In genomic region chr5:24986204-24986940, GRCm38 (mm10) we compare ENCODE assay signal across 10 mouse cellular contexts.
A peak's percentile ranks its signal among the peaks of the same experiment; 100 is the strongest.
DNase-seq lines count a peak whose midpoint lies in the region; ATAC-seq and TF ChIP-seq lines count a peak whose summit lies in the region.
"Had no signal": no experiment of that assay in that cellular context is flagged by ENCODE, and none has a peak within 500 bp of the region (broad histone marks: within the 10 kb centered on the region; RNA-seq: fewer than 3 reads in every experiment).

No protein-coding gene starts in this region.

- peak overlapping the region; percentile 41 for H3K4me3 ChIP-seq in heart, embryonic 15.5 days
- H3K4me3 ChIP-seq in ES-Bruce4 (ENCODE audit: low read depth, low read length), result no peak overlapping the region
- peak overlapping the region; percentile 11; the same call in 1 of the 2 replicates for H3K4me3 ChIP-seq in hindbrain, embryonic 14.5 days (replicated peaks; ENCODE audit: low read length)
- H3K4me3 ChIP-seq: megakaryocyte, embryonic 14.5 days had no signal

- intact Hi-C loops in heart, postnatal 25 days (cut with DNase I), result no loop called here

- H3K9ac ChIP-seq in heart, embryonic 15.5 days, result peak overlapping the region; percentile 44; the same call in 1 of the 2 replicates
- H3K9ac ChIP-seq in ES-Bruce4 (ENCODE audit: low read depth, poor library complexity, severe bottlenecking), result no peak overlapping the region
- H3K9ac ChIP-seq in hindbrain, embryonic 14.5 days, result peak overlapping the region; percentile 48
- H3K9ac ChIP-seq: liver, embryonic 14.5 days had no signal

- 43% methylated on average over 9 of the region's 9 CpGs for WGBS in heart, embryonic 15.5 days
- 41% methylated on average over 9 of the region's 9 CpGs for WGBS in hindbrain, embryonic 14.5 days

- peak overlapping the region; percentile 96 for H3K27ac ChIP-seq in heart, embryonic 15.5 days
- H3K27ac ChIP-seq in ES-Bruce4 (ENCODE audit: insufficient read depth, low read length), result no peak overlapping the region
- peak overlapping the region; percentile 92 for H3K27ac ChIP-seq in hindbrain, embryonic 14.5 days
- H3K27ac ChIP-seq: liver, embryonic 14.5 days had no signal

- H3K27me3 ChIP-seq in heart, embryonic 15.5 days, result no peaks in the 10 kb centered on the region
- H3K27me3 ChIP-seq in ES-Bruce4 (ENCODE audit: control insufficient read depth, insufficient read depth, low read length, poor library complexity, severe bottlenecking), result no peaks in the 10 kb centered on the region
- no peaks in the 10 kb centered on the region for H3K27me3 ChIP-seq in hindbrain, embryonic 14.5 days (ENCODE audit: control insufficient read depth, insufficient read depth, low read length)

- H3K36me3 ChIP-seq in heart, embryonic 15.5 days, result no peaks in the 10 kb centered on the region
- no peaks in the 10 kb centered on the region for H3K36me3 ChIP-seq in ES-Bruce4 (ENCODE audit: control insufficient read depth, insufficient read depth, low read length, poor library complexity, severe bottlenecking)
- no peaks in the 10 kb centered on the region for H3K36me3 ChIP-seq in hindbrain, embryonic 14.5 days (replicated peaks; ENCODE audit: control insufficient read depth, insufficient read depth)

- TF ChIP-seq CTCF in ES-Bruce4 (IDR thresholded peaks at IDR 0.05; ENCODE audit: low read depth, low read length), result no peak

- TF ChIP-seq POLR2A in ES-Bruce4 (IDR thresholded peaks at IDR 0.05; ENCODE audit: insufficient read depth, low read length), result no peak

- H3K4me2 ChIP-seq in heart, embryonic 15.5 days, result peak overlapping the region; percentile 58
- peak overlapping the region; percentile 44 for H3K4me2 ChIP-seq in hindbrain, embryonic 14.5 days (replicated peaks)

- no peak for DNase-seq in heart, postnatal 25 days (ENCODE audit: low spot score)
- DNase-seq in brain, adult 2 months (ENCODE audit: low read depth, low spot score), result peak; percentile 61
- DNase-seq in hindbrain, embryonic 14.5 days (ENCODE audit: low spot score), result no peak
- no peak for DNase-seq in spleen, adult 18-20 months
- no peak for DNase-seq in adrenal gland, adult 2 months

- H3K9me3 ChIP-seq in heart, embryonic 15.5 days (replicated peaks), result no peaks in the 10 kb centered on the region
- no peaks in the 10 kb centered on the region for H3K9me3 ChIP-seq in ES-Bruce4 (replicated peaks; ENCODE audit: control insufficient read depth, insufficient read depth, low read length, poor library complexity, severe bottlenecking)
- no peaks in the 10 kb centered on the region for H3K9me3 ChIP-seq in hindbrain, embryonic 14.5 days (ENCODE audit: control insufficient read depth, low read length)
- H3K9me3 ChIP-seq: megakaryocyte, embryonic 14.5 days had no signal

- TF ChIP-seq EP300 in ES-Bruce4 (IDR thresholded peaks at IDR 0.05; ENCODE audit: insufficient read depth, low read depth, low read length), result peak; percentile 50; the same call in 1 of the 2 replicates

- ATAC-seq in heart, embryonic 15.5 days (replicated peaks; ENCODE audit: insufficient number of reproducible peaks, insufficient read depth, low FRiP score, low read depth), result no peak
- ATAC-seq in hindbrain, embryonic 14.5 days (ENCODE audit: low FRiP score), result no peak
- ATAC-seq: activated CD4-positive, CD25-positive, alpha-beta regulatory T cell, adult 4 months had no signal

- peaks cover 83% of the 10 kb centered on the region for H3K4me1 ChIP-seq in heart, embryonic 15.5 days (replicated peaks)
- no peaks in the 10 kb centered on the region for H3K4me1 ChIP-seq in ES-Bruce4 (ENCODE audit: control insufficient read depth, insufficient read depth, low read length)
- H3K4me1 ChIP-seq in hindbrain, embryonic 14.5 days (replicated peaks; ENCODE audit: control insufficient read depth, insufficient read depth, low read length), result peaks cover 22% of the 10 kb centered on the region
